ENCODE assay signal across 8 mouse cellular contexts in genomic region chr3:95870976-95871375, GRCm38 (mm10). TPM values are rescaled to one million over a fixed set of nuclear protein-coding genes. Genes with fewer than 3 reads are reported as not detected.
DNase-seq lines count a peak whose midpoint lies in the region; ATAC-seq and TF ChIP-seq lines count a peak whose summit lies in the region.

No protein-coding gene starts in this region.

- H3K27me3 ChIP-seq in embryonic facial prominence, embryonic 15.5 days: no peaks in the 10 kb centered on the region
- H3K27me3 ChIP-seq in limb, embryonic 10.5 days (ENCODE audit: low read depth, poor library complexity, severe bottlenecking): no peaks in the 10 kb centered on the region
- no peaks in the 10 kb centered on the region for H3K27me3 ChIP-seq in neural tube, embryonic 14.5 days (ENCODE audit: control insufficient read depth, insufficient read depth, low read length)

- H3K27ac ChIP-seq in embryonic facial prominence, embryonic 15.5 days (replicated peaks): peak overlapping the region; percentile 92
- peak overlapping the region; percentile 84 for H3K27ac ChIP-seq in limb, embryonic 10.5 days
- H3K27ac ChIP-seq in neural tube, embryonic 14.5 days (ENCODE audit: low read depth, low read length): peak overlapping the region; percentile 69

- no peak for TF ChIP-seq CTCF in lung, adult 2 months (IDR thresholded peaks at IDR 0.05; ENCODE audit: insufficient read depth, low read length)

- TF ChIP-seq POLR2A in lung, adult 2 months (IDR thresholded peaks at IDR 0.05; ENCODE audit: borderline replicate concordance, extremely low read depth, low read depth, low read length): no peak

- H3K9me3 ChIP-seq in embryonic facial prominence, embryonic 15.5 days (replicated peaks): no peaks in the 10 kb centered on the region
- H3K9me3 ChIP-seq in limb, embryonic 10.5 days (replicated peaks): no peaks in the 10 kb centered on the region
- no peaks in the 10 kb centered on the region for H3K9me3 ChIP-seq in neural tube, embryonic 14.5 days (ENCODE audit: control insufficient read depth, low read length)

- DNase-seq in lung, adult 2 months: no peak
- no peak for DNase-seq in lung, postnatal 36 days
- no peak for DNase-seq in limb, embryonic 10.5 days (ENCODE audit: low spot score)
- no peak for DNase-seq in thymus, postnatal 36 days
- no peak for DNase-seq in cerebellum, adult 11-12 months
- no peak for DNase-seq in cerebellum, adult 8-10 months

- peak overlapping the region; percentile 60 for H3K4me2 ChIP-seq in embryonic facial prominence, embryonic 15.5 days (replicated peaks)
- peak overlapping the region; percentile 74 for H3K4me2 ChIP-seq in neural tube, embryonic 14.5 days (ENCODE audit: low read depth, low read length)

- H3K4me3 ChIP-seq in lung, adult 2 months (replicated peaks; ENCODE audit: extremely low read depth, low read depth, low read length): peak overlapping the region; percentile 74
- H3K4me3 ChIP-seq in embryonic facial prominence, embryonic 15.5 days (replicated peaks): peak overlapping the region; percentile 68
- H3K4me3 ChIP-seq in limb, embryonic 10.5 days: peak overlapping the region; percentile 62
- peak overlapping the region; percentile 70 for H3K4me3 ChIP-seq in neural tube, embryonic 14.5 days (ENCODE audit: low read depth, low read length)

- ATAC-seq in embryonic facial prominence, embryonic 15.5 days (ENCODE audit: insufficient number of reproducible peaks, low FRiP score, low TSS enrichment, low read depth): peak; percentile 9; the same call in 1 of the 2 replicates
- ATAC-seq in neural tube, embryonic 14.5 days (ENCODE audit: low read depth): peak; percentile 26

- peaks cover 3% of the 10 kb centered on the region for H3K4me1 ChIP-seq in lung, adult 2 months (ENCODE audit: control insufficient read depth, insufficient read depth, low read length)
- H3K4me1 ChIP-seq in embryonic facial prominence, embryonic 15.5 days: peaks cover 14% of the 10 kb centered on the region
- H3K4me1 ChIP-seq in limb, embryonic 10.5 days: peaks cover 17% of the 10 kb centered on the region
- peaks cover 14% of the 10 kb centered on the region for H3K4me1 ChIP-seq in neural tube, embryonic 14.5 days (ENCODE audit: control insufficient read depth, insufficient read depth, low read length)

- H3K9ac ChIP-seq in embryonic facial prominence, embryonic 15.5 days: peak overlapping the region; percentile 72
- H3K9ac ChIP-seq in neural tube, embryonic 14.5 days (replicated peaks; ENCODE audit: low read depth, low read length): peak overlapping the region; percentile 62

- WGBS in lung, adult 2 months: 5% methylated on average over 15 of the region's 15 CpGs
- WGBS in embryonic facial prominence, embryonic 15.5 days: 5% methylated on average over 15 of the region's 15 CpGs
- WGBS in limb, embryonic 10.5 days: 8% methylated on average over 15 of the region's 15 CpGs
- WGBS in neural tube, embryonic 14.5 days: 9% methylated on average over 15 of the region's 15 CpGs

- H3K36me3 ChIP-seq in embryonic facial prominence, embryonic 15.5 days: peaks cover 15% of the 10 kb centered on the region
- H3K36me3 ChIP-seq in limb, embryonic 10.5 days: peaks cover 49% of the 10 kb centered on the region
- peaks cover 8% of the 10 kb centered on the region; the same call in 1 of the 2 replicates for H3K36me3 ChIP-seq in neural tube, embryonic 14.5 days (ENCODE audit: control insufficient read depth, insufficient read depth, low read length)

RNA-seq across cellular contexts. Expression of gene Mrps21, which starts 0.3 kb away (rescaled TPM):
- polyA plus RNA-seq in lung, adult 2 months (2012; rRNA removed): 37.7 and 69.0 TPM in 2 replicates
- polyA plus RNA-seq in embryonic facial prominence, embryonic 15.5 days (2015; fragmentation: Nextera tagmentation; extraction: Ambion mirVana): 297 and 310 TPM in 2 replicates
- 357 and 376 TPM in 2 replicates for polyA plus RNA-seq in limb, embryonic 10.5 days (2016; fragmentation: Nextera tagmentation; extraction: Ambion mirVana)
- polyA plus RNA-seq in neural tube, embryonic 14.5 days (2014; fragmentation: Nextera tagmentation; extraction: Ambion mirVana): 272 and 277 TPM in 2 replicates

RNA-seq across cellular contexts. Expression of gene Ciart, which starts 11.1 kb away (rescaled TPM):
- 26.1 and 29.3 TPM in 2 replicates for polyA plus RNA-seq in lung, adult 2 months (2012; rRNA removed)
- polyA plus RNA-seq in embryonic facial prominence, embryonic 15.5 days (2015; fragmentation: Nextera tagmentation; extraction: Ambion mirVana): 7.7 and 8.2 TPM in 2 replicates
- 8.8 and 10.5 TPM in 2 replicates for polyA plus RNA-seq in limb, embryonic 10.5 days (2016; fragmentation: Nextera tagmentation; extraction: Ambion mirVana)
- polyA plus RNA-seq in neural tube, embryonic 14.5 days (2014; fragmentation: Nextera tagmentation; extraction: Ambion mirVana): 3.3 and 4.6 TPM in 2 replicates

RNA-seq across cellular contexts. Expression of gene Prpf3, which starts 15.3 kb away (rescaled TPM):
- 7.5 and 13.2 TPM in 2 replicates for polyA plus RNA-seq in lung, adult 2 months (2012; rRNA removed)
- 47.9 and 48.5 TPM in 2 replicates for polyA plus RNA-seq in embryonic facial prominence, embryonic 15.5 days (2015; fragmentation: Nextera tagmentation; extraction: Ambion mirVana)
- 73.6 and 77.1 TPM in 2 replicates for polyA plus RNA-seq in limb, embryonic 10.5 days (2016; fragmentation: Nextera tagmentation; extraction: Ambion mirVana)
- polyA plus RNA-seq in neural tube, embryonic 14.5 days (2014; fragmentation: Nextera tagmentation; extraction: Ambion mirVana): 29.6 and 38.5 TPM in 2 replicates

RNA-seq across cellular contexts. Expression of gene BC028528, which starts 20.8 kb away (rescaled TPM):
- 81.5 and 113 TPM in 2 replicates for polyA plus RNA-seq in lung, adult 2 months (2012; rRNA removed)
- polyA plus RNA-seq in embryonic facial prominence, embryonic 15.5 days (2015; fragmentation: Nextera tagmentation; extraction: Ambion mirVana): 22.1 and 24.1 TPM in 2 replicates
- 7.9 and 11.4 TPM in 2 replicates for polyA plus RNA-seq in limb, embryonic 10.5 days (2016; fragmentation: Nextera tagmentation; extraction: Ambion mirVana)
- 12.3 and 25.0 TPM in 2 replicates for polyA plus RNA-seq in neural tube, embryonic 14.5 days (2014; fragmentation: Nextera tagmentation; extraction: Ambion mirVana)

RNA-seq across cellular contexts. Expression of gene Aph1a, which starts 22.8 kb away (rescaled TPM):
- 159 and 160 TPM in 2 replicates for polyA plus RNA-seq in lung, adult 2 months (2012; rRNA removed)
- polyA plus RNA-seq in embryonic facial prominence, embryonic 15.5 days (2015; fragmentation: Nextera tagmentation; extraction: Ambion mirVana): 30.1 and 34.6 TPM in 2 replicates
- 24.3 and 24.5 TPM in 2 replicates for polyA plus RNA-seq in limb, embryonic 10.5 days (2016; fragmentation: Nextera tagmentation; extraction: Ambion mirVana)
- polyA plus RNA-seq in neural tube, embryonic 14.5 days (2014; fragmentation: Nextera tagmentation; extraction: Ambion mirVana): 27.3 and 35.4 TPM in 2 replicates
